Mouse (Mus musculus) mouse embryonic stem cell (cell line): ENCODE measurements around the gene Crhr2.

Experiments used
- in situ Hi-C, 2 experiments: fragments of 300-500 bp; cut with MboI; formaldehyde crosslinking; loops; 1 replicate in 1 of 2; 3 replicates in 1 of 2; pipeline ENCODE4 v1.14.3; 2019 to 2020; ENCODE audit warnings: low sequenced_read_pairs in 2 of 2, low pct_unique_long_range_greater_than_20kb in 1 of 2, mixed read lengths in 1 of 2; ENCODE audit not compliant: unreplicated experiment in 1 of 2

The Crhr2 gene

DNA sequence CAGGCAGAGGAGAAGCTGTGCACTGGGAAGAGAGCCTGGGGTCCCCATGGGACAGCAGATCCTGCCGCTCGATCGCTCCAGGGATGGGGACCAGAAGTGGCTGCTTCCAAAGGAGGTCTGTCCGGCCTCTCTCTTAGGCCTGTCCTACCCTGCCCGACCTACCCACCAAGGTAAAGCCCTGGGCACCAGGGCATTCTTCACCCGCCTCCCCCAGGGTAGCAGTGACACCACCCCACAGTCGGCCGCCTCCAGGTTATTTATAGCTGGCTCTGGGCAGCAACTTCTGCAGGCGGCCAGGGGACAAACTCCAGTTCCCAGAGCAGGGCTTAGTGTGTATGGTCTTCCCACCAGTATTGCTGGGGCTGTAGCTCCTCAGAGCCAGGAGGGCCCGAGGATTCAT, at the start of gene Crhr2:
TSS of gene Crhr2 (minus strand) at position 223 of the 400 bp plus-strand sequence.
- in situ Hi-C loops, result no loop called here

DNA sequence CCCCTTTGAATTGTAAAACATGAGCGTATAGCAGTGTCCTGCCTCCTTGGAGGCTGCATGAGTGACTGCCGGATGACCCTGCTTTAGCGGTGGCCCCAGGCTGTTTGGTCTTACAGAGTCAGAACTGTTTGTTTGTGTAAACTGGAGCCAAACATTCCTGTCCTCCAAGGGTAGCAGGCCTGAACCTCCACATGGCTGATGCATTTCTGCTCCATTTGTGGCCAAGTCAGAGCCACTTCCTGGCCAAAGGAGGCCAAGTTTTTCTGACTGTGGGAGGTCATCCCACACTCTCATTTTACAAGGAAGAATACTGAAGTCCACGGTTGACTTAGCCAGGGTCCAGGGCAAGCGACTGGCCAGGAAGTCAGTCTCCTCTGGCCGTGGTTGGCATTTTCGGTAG, 46.7 kb upstream of the Crhr2 start:
- in situ Hi-C loops, result no loop called here

DNA sequence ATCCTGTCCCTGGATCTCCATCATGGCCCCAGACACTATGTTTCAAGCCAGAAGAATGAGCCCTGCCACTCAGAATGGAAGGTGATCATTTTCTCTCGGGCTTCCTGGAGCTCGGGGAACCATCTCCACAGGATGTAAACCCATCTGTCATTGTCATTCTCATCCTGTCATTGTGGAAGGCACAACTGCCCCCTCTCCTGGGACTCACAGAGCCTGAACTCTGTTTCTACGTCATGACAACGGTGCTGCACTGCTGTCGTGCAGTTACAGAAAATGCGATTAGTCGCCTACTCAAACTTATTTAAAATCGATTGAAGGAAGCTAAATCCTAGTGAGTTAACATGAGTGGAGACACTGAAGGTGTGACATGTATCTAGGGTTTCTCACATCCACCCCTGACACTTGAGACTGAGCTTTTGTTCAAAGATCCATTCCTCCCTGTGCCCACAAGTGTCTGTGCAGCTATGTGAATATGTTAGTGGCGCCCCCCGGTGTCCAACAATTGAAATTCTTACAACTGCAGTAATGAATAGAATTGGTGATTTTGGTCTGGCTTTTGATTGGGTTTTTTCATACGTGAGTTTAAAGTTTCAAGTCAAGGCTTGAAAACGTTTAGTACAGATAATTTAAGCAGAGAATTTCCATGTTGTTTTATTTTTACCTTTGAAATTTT, 44.4 kb upstream of the Crhr2 start:
- in situ Hi-C loops, result no loop called here

DNA sequence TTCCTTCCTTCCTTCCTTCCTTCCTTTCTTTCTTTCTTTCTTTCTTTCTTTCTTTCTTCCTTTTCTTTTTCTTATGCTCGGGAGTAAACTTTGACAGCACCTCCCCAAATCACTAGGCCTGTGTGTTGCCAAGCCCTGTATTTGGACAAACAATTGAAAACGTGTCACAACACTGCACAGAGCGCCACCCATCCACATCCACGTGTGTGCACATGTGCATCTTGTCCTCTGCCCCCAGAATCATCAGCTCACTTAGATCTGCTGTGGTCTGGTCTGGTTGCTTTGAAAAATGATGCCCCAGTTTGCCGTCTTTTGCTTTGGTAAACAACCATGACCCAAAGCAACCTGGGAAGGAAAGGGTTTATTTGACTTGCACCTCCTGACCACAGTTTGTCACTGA, 43.1 kb upstream of the Crhr2 start:
- in situ Hi-C loops, result no loop called here

DNA sequence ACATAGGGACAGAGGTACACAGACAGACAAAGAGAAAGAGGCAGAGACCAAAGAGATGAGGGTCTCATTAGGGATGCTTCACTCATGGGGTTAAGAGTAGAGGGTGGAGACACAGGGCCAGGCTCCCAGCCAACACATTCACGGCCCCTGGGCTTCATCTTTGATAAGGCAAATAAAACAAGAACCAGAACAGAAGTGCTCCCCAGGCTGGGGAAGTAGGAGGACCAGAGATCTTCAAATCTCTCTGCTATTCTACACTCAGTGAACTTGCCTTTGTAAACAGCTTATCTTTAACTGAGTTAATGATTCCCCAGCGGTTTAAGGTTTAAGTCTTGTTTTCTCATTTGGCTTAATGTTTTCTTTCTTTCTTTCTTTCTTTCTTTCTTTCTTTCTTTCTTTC, 42.6 kb upstream of the Crhr2 start:
- in situ Hi-C loops, result no loop called here

DNA sequence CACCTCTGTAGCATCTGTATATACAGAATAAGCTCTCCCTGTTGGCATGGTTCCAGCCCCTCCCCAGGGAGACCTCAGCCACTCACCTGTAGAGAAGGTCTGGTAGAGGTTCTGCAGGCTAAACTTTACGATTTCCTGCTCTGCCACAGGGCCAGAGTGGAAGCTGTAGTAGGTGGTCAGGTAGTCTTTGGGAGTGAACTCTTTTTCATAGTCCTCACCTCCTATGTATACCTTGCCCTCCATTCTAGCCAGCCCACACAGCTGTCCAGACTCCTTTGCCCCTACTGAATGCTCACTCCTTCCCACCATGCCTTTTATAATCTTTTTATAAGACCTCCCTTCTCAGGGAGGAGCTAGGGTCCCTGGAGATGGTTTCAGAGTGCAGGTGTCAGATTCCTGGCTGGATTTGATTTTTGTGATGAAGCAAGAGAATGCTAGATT, 41.9 kb upstream of the Crhr2 start, which contains the start of gene Inmt:
TSS of gene Inmt (minus strand) at position 303 of the 441 bp plus-strand sequence.
- in situ Hi-C loops, result no loop called here

DNA sequence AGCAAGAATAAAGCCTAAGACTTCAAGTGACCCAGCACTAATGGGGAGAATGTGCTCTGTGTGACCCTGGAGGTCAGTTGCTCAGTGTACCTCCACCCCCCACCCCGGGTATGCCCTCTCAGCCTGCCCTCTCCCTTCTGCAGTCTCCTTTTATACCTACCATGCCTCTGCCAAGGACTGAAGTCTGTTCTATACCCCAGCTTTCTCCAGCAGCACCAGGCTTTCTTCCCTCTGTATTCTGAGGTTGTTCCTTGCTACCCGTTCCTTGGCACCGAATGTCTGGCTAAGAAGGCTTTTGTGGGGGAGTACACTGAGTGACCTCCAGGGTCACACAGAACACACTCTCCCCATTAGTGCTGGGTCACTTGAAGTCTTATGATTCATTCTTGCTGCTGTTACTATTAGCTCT, 41.1 kb upstream of the Crhr2 start:
- in situ Hi-C loops, result no loop called here

DNA sequence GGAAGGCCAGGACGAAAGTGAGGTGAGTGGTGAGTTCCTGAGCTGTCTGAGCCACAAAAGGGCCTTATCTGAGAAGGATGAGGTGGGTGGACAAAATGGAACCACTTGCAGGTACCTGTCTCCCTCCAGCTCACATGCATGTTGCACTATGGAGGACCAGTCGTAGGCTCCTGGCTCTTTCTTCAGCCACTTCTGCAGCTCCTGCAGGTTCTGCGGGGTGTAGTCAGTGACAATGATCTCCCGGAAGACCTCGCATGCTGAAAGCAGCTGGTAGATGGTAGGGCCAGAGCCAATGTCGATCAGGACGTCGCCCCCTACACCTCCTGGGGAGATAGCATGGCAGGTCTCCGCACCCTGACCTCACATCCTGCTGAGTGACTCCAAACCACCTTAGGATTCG, 40.4 kb upstream of the Crhr2 start:
- in situ Hi-C loops, result no loop called here

DNA sequence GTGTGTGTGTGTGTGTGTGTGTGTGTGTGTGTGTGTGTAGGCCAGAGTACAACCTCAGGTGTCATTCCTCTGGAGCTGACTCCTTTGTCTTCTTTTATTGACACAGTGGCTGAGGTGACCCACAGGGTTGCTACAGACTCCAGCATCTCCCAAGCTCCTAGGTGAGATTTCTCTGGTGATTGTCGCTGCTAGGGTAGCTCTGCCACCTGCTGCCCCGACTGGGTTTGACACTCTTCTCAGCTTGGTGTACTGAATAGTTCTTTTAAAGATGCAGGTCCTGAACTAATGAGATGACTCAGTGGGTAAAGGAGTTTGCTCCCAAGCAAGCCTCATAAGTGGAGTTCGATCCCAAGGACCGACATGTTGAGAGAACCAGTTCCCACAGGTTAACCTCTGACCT, 38.8 kb upstream of the Crhr2 start:
- in situ Hi-C loops, result no loop called here

DNA sequence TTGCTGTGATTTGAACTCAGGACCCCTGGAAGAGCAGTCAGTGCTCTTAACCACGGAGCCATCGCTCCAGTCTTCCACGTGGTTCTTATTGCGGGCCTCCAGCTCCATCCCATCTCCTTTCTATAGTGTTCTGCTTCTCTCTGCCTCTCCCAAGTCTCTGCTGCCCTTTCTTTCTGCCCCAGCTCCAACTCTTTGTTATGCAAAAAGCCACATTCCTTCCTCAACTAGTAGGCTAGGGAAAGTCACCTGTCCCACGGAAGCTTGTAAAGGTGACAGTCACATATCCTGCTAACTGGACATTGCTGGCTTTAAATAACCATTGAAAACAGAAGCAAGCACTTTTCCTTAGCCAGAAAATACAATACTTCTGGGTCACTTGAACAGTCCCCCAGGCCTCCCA, 37.0 kb upstream of the Crhr2 start:
- in situ Hi-C loops, result loop anchor here in 1 of 2 experiments (5.0 kb wide), 2 partner anchors 153 to 248 kb away; no protein-coding TSS in a partner anchor

DNA sequence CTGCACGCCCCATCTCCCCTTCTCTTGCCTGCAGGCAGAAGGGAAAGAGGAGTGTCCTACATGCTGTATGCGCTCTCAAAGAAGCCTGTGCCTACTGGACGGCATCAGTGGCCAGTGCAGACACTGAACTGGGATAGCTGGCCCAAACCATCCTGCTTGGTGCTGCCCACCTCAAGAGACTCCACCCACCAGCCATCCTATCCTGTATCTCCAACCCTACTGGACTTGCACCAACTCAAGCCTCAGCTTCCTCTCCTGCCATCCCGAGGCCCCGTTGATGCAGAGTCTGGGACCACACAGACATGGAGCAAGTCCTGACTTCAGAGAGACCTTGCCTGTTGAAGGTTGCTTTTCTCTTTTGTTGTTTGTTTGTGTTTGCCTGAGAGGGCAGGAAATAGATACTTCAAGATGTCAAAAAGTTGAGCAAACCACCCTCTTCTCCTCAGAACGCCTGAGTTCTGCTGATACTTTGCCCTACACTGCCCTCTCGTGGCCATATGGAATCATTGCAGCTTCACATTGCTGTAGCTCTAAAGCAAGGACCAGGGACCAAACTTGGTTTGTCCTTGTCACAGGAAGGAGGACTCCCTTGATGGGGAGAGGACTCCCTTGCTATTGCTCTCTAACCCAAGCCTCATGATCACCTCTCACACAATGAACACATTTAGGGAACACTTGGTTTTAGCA, 34.1 kb upstream of the Crhr2 start:
- in situ Hi-C loops, result loop anchor here in 1 of 2 experiments (5.0 kb wide), 2 partner anchors 150 to 245 kb away; no protein-coding TSS in a partner anchor

DNA sequence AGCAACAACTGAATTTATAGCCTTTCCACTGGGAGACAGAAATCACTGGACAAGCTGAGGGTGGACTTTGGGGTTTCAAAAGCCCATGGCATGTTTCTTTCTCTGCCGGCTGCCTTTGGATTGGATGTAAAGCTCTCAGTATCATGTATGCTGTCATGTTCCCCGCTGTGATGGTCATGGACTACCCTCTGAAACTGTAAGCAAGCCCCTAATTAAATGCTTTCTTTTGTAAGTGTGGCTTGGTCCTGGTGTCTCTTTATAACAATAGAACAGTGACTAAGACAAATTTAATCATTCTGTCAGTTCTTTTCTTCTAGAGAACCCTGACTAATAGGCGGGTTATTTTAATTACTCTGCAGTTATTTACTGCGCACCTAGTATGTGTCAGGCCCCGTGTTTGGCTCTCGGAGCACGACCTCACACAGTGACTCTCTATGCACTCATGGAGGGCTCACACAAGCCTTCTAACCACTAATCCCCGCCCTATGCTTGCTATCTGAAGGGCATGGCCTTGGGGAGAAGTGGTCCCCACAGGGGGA, 30.3 kb upstream of the Crhr2 start:
- in situ Hi-C loops, result no loop called here

DNA sequence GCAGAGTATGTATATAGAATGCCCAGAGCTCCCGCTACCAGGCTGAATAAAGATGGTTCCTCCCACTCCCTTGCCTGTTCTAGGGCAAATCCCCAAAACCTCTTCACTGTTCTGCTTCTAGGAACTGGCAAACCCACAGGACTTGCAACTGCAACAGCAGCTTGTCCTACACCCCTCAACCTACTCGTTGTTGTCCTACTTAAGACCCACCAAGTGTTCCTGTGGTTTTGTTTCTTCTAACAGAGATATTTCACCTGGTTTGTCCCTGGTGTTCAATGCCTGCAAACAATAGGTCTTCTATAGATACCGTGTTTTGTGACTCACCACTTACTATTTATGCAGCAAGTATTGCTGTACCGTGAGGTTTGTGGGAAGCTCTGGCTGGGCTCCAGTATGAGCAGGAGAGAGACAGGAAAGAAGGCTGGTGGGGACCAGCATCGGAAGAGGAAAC, 28.5 kb upstream of the Crhr2 start:
- in situ Hi-C loops, result no loop called here

DNA sequence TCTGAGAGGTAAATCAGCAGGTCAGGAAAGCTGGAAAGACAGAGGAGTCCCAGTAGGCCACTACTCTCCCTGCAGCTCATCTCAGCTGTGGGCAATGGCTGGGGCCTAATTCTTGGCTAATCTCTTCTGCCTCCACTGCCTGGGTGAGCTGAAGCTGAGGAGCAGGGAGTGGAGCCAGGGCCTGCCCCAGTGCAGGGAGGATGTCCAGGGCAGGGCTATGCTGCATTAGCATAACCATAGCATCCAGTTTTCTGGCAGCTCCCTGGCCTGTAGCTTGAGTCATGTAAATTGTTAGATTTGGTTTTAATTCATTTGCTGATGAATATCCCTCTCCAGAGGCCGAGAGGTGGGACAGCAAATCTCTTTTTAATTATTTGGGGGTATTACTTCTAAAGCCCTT, 26.4 kb upstream of the Crhr2 start:
- in situ Hi-C loops, result loop anchor here in 1 of 2 experiments (5.0 kb wide), 1 partner anchor 42 kb away; no protein-coding TSS in a partner anchor

DNA sequence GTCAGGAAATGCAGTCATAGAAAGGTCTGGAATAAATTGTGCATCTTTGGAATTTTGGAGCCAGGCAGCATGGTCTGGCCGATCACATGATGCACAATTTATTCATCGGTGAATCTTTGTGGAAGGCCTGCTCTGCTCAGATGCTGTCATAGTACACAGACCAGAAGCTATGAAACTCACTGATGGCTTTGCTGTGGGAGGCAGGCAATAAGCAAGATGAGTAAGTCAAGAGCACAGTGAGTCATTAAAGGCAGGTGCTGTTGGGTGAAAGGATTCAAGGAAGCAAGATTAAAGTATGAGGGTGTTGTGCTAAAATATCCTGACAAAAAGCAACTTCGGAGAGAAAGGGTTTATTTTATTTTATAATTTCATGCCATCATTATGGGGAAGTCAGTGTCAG, 19.4 kb upstream of the Crhr2 start:
- in situ Hi-C loops, result no loop called here

DNA sequence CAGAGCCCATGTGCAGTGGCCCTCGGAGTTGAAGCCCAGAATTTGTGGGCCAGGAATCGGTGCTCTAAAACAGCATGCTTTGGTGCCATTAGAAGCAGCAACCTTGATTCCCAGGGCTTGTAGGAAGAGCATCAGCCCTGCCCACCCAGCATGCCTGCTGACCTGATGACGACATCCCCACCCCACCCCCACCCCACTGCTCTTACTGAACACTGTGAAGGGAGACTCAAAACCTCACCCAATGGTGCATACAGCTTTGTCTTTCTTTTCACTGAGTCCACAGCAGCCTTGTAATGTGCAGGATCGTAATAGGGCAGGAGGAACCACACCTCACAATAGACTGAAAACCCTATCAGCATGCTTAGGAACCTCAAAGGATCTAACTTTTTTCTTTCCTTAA, 13.3 kb upstream of the Crhr2 start:
- in situ Hi-C loops, result no loop called here

DNA sequence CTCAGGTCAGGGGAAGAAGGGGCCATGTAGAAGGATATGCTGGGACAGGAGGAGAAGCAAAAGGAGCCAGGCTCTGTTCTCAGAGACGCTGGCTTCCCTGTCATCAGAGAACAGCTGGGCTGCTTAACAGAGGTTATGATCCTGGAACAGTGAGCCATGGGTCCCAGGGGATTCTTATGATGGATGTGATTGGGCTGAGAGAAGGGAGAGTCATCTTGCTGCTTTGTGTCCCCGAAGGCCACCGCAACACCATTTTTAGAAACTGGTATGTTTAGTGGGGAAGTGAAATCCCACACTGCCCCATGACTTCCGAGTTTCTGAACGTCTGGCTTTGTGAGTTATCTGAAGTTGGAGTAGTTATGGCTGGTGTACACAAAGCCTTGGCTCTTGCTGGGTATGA, 12.5 kb upstream of the Crhr2 start:
- in situ Hi-C loops, result no loop called here

DNA sequence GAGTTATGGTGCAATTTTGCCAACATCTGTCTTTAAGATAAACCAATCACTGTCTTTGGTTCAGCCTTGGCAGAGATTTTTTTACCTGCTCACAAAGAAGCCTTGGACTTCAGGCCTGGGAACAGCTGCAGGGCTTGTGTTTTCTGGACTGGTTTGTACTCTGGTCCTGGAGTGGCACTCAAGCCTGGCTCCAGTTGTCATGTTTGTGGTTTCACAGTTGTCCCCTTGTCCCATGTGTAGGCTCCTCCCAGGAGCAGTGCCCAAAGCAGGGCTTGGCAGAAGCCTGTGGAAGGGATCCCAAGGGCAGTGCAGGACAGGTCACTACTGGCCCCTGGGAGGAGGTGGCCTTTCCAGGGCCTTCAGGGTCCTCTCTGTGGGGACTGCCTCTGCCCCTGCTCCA, 5.5 kb upstream of the Crhr2 start:
- in situ Hi-C loops, result no loop called here

DNA sequence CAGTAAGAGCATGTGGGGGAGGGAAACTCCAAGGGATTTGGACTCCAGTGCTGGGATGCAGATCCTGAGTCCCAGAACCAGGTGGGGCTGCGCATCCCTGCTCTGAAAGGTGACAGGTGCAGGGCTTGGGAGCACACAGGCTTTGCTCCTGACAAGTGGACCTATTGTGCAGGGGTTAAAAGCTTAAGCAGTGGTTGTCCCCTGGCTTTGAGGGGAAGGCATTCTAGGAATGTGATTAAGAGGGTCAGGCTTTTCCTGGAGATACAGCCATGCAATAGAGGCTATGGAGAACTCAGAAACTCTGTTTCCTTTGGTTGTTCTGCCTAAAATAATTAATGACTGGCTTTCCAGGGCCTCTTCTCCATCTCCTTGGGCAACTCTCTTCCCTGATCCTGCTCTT, 609 bp upstream of the Crhr2 start:
- in situ Hi-C loops, result no loop called here

DNA sequence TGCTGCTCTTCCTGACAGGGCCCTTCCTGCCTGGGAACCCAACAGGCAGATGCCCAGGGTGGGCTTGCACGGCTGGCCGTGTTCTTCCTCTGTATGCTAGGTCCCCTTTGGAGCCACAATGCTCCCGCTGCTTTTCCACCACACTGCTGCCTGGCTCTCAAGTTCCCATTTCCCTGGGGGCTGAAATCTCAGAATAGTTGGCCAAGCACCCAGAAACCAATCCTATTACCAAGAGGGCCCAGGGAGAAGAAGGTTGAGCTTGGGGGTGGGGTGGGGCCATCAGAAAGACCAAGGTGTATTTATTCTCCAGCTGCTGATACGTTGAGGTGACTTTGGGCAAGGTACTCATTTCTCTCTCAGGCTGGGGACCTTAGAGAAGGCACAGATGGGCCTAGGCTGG, 1.5 kb downstream of the Crhr2 start:
- in situ Hi-C loops, result no loop called here
